Mouse (Mus musculus): ENCODE measurements around the gene Gm4450. TPM values are rescaled to one million over a fixed set of nuclear protein-coding genes. Genes with fewer than 3 reads are reported as not detected.

The Gm4450 gene
- polyA plus RNA-seq, 2 experiments: not detected

Other genes starting within 250 kb of the Gm4450 start
- not detected in 2 replicates for gene Reg4, start 235.0 kb downstream of the Gm4450 start, polyA plus RNA-seq (2012; rRNA removed)
- not detected in 2 replicates for gene Reg4, start 235.0 kb downstream of the Gm4450 start, polyA plus RNA-seq (2014; fragmentation: Nextera tagmentation; extraction: Ambion mirVana)
- 0.82 and 0.91 TPM in 2 replicates for gene Hmgcs2, start 176.7 kb downstream of the Gm4450 start, polyA plus RNA-seq (2012; rRNA removed)
- 1.4 and 2.5 TPM in 2 replicates for gene Hmgcs2, start 176.7 kb downstream of the Gm4450 start, polyA plus RNA-seq (2014; fragmentation: Nextera tagmentation; extraction: Ambion mirVana)
- gene Phgdh, start 117.1 kb downstream of the Gm4450 start, polyA plus RNA-seq (2012; rRNA removed): 135 and 149 TPM in 2 replicates
- gene Phgdh, start 117.1 kb downstream of the Gm4450 start, polyA plus RNA-seq (2014; fragmentation: Nextera tagmentation; extraction: Ambion mirVana): 210 and 219 TPM in 2 replicates
- 6.4 and 7.7 TPM in 2 replicates for gene Zfp697, start 74.7 kb downstream of the Gm4450 start, polyA plus RNA-seq (2012; rRNA removed)
- gene Zfp697, start 74.7 kb downstream of the Gm4450 start, polyA plus RNA-seq (2014; fragmentation: Nextera tagmentation; extraction: Ambion mirVana): 8.6 and 8.9 TPM in 2 replicates
- not detected in 2 replicates for gene Hsd3b4, start 53.4 kb upstream of the Gm4450 start, polyA plus RNA-seq (2012; rRNA removed)
- not detected in 2 replicates for gene Hsd3b4, start 53.4 kb upstream of the Gm4450 start, polyA plus RNA-seq (2014; fragmentation: Nextera tagmentation; extraction: Ambion mirVana)
- gene Gm10681, start 131.7 kb upstream of the Gm4450 start, polyA plus RNA-seq (2012; rRNA removed): not detected in 2 replicates
- not detected in 2 replicates for gene Gm10681, start 131.7 kb upstream of the Gm4450 start, polyA plus RNA-seq (2014; fragmentation: Nextera tagmentation; extraction: Ambion mirVana)
- not detected in 2 replicates for gene Hsd3b5, start 173.1 kb upstream of the Gm4450 start, polyA plus RNA-seq (2012; rRNA removed)
- not detected in 2 replicates for gene Hsd3b5, start 173.1 kb upstream of the Gm4450 start, polyA plus RNA-seq (2014; fragmentation: Nextera tagmentation; extraction: Ambion mirVana)